Mouse (Mus musculus) lung, adult 2 months (tissue): Measurements from ENCODE around the gene 4930430F08Rik. TPM values are rescaled to one million over a fixed set of nuclear protein-coding genes. Genes with fewer than 3 reads are reported as not detected.

Source experiments
- DNase-seq: peaks from one replicate; pipeline ENCODE4 v3.0.0; 2022
- H3K4me1 ChIP-seq: fragments of 200-500 bp; 2 replicates; pipeline ENCODE4 v1.6.1; 2011; ENCODE audit warnings: low read length; ENCODE audit not compliant: control insufficient read depth, insufficient read depth
- H3K4me3 ChIP-seq: fragments of 200-500 bp; replicated peaks from 2 replicates; pipeline ENCODE3; 2011; ENCODE audit warnings: low read depth, mild to moderate bottlenecking, control low read depth, low read length; ENCODE audit errors: extremely low read depth
- CTCF ChIP-seq: fragments of 200-500 bp; IDR thresholded peaks from 2 replicates; pipeline ENCODE4 v1.5.1; 2011; ENCODE audit warnings: mild to moderate bottlenecking, low read length, control low read depth; ENCODE audit not compliant: insufficient read depth
- POLR2A ChIP-seq: fragments of 200-500 bp; IDR thresholded peaks from 2 replicates; pipeline ENCODE4 v1.6.1; 2011; ENCODE audit warnings: low read depth, mild to moderate bottlenecking, control low read depth, low read length, borderline replicate concordance; ENCODE audit errors: extremely low read depth
- WGBS: fragments of 180-500 bp; shearing (Covaris S2); methylation state at CpG from one replicate; pipeline ENCODE4 v1.1.7; 2018; 5-methylcytosine and 5-hydroxymethylcytosine counted together
- polyA plus RNA-seq: library from polyadenylated mRNA; depleted of rRNA; stranded (reverse); fragments of >200 nt; gene quantifications from 2 replicates; pipeline ENCODE4 v1.2.3, GENCODE M21; 2012; rRNA removed

The 4930430F08Rik gene
- 7.9 and 9.4 TPM in 2 replicates for polyA plus RNA-seq

- Histone ChIP-seq H3K4me3 (no peak within 1 kb of the TSS), H3K4me1 (peaks cover 3% of the 10 kb centered on the region; the same call in 1 of the 2 replicates)
- no peak for TF ChIP-seq CTCF
- no peak for TF ChIP-seq POLR2A
- whole genome bisulfite sequencing, result 68% methylated on average over 1 of the region's 1 CpGs
- no peak for DNase-seq
Observed at GRCm38 (mm10) chr10:100590323-100590722, at the start of gene 4930430F08Rik, which contains the start of gene 1700017N19Rik. Gene 4930430F08Rik, minus strand, starts transcription at chr10:100590423. Gene 1700017N19Rik, plus strand, starts transcription at chr10:100590484.

- no peak overlapping the region for H3K4me3 ChIP-seq
- WGBS, result 29% methylated on average over 20 of the region's 20 CpGs
- peak; percentile 4 for DNase-seq
- TF ChIP-seq CTCF, result peak; percentile 74
- TF ChIP-seq POLR2A, result no peak
- no peaks in the 10 kb centered on the region; the same call in 1 of the 2 replicates for H3K4me1 ChIP-seq
Observed at GRCm38 (mm10) chr10:100629762-100630438, 39.7 kb upstream of the 4930430F08Rik start.

GRCm38 (mm10) chr10:100622494-100622893, 32.3 kb upstream of the 4930430F08Rik start:
- Histone ChIP-seq H3K4me3 (no peak overlapping the region), H3K4me1 (no peaks in the 10 kb centered on the region)
- no peak for DNase-seq
- 64% methylated on average over 3 of the region's 3 CpGs for WGBS
- TF ChIP-seq POLR2A (no peak), CTCF (no peak)

- H3K4me1 ChIP-seq, result no peaks in the 10 kb centered on the region
- DNase-seq, result no peak
- no peak for TF ChIP-seq POLR2A
- TF ChIP-seq CTCF, result no peak
- 88% methylated on average over 12 of the region's 12 CpGs for WGBS
- no peak overlapping the region for H3K4me3 ChIP-seq
Observed at GRCm38 (mm10) chr10:100620040-100620439, 29.8 kb upstream of the 4930430F08Rik start.

GRCm38 (mm10) chr10:100619474-100619873, 29.3 kb upstream of the 4930430F08Rik start:
- no peaks in the 10 kb centered on the region for H3K4me1 ChIP-seq
- TF ChIP-seq CTCF (no peak), POLR2A (no peak)
- H3K4me3 ChIP-seq, result no peak overlapping the region
- 75% methylated on average over 7 of the region's 7 CpGs for WGBS
- no peak for DNase-seq

- no peak overlapping the region for H3K4me3 ChIP-seq
- no peak for DNase-seq
- no peaks in the 10 kb centered on the region for H3K4me1 ChIP-seq
- no peak for TF ChIP-seq POLR2A
- no peak for TF ChIP-seq CTCF
- 75% methylated on average over 6 of the region's 6 CpGs for WGBS
Observed at GRCm38 (mm10) chr10:100617233-100617903, 27.1 kb upstream of the 4930430F08Rik start.

- DNase-seq, result no peak
- no peak for TF ChIP-seq POLR2A
- no peak for TF ChIP-seq CTCF
- WGBS, result 45% methylated on average over 2 of the region's 2 CpGs
- Histone ChIP-seq H3K4me3 (no peak overlapping the region), H3K4me1 (no peaks in the 10 kb centered on the region)
Observed at GRCm38 (mm10) chr10:100604254-100604653, 14.0 kb upstream of the 4930430F08Rik start.

- no peak for TF ChIP-seq POLR2A
- no peak for TF ChIP-seq CTCF
- DNase-seq, result no peak
- H3K4me3 ChIP-seq, result no peak overlapping the region
- H3K4me1 ChIP-seq, result no peaks in the 10 kb centered on the region
- WGBS, result 86% methylated on average over 9 of the region's 9 CpGs
Observed at GRCm38 (mm10) chr10:100603511-100603910, 13.3 kb upstream of the 4930430F08Rik start.

- Histone ChIP-seq H3K4me1 (no peaks in the 10 kb centered on the region), H3K4me3 (no peak overlapping the region)
- no peak for DNase-seq
- WGBS, result 75% methylated on average over 3 of the region's 3 CpGs
- TF ChIP-seq POLR2A, result no peak
- TF ChIP-seq CTCF, result no peak
Observed at GRCm38 (mm10) chr10:100598339-100598738, 8.1 kb upstream of the 4930430F08Rik start.

GRCm38 (mm10) chr10:100588932-100589388, 1.3 kb downstream of the 4930430F08Rik start:
- 1% methylated on average over 31 of the region's 31 CpGs for WGBS
- Histone ChIP-seq H3K4me3 (peak overlapping the region; percentile 88), H3K4me1 (peaks cover 3% of the 10 kb centered on the region; the same call in 1 of the 2 replicates)
- no peak for TF ChIP-seq CTCF
- peak; percentile 86 for DNase-seq

- DNase-seq, result no peak
- peak overlapping the region; percentile 88 for H3K4me3 ChIP-seq
- TF ChIP-seq POLR2A (no peak), CTCF (no peak)
- peaks cover 3% of the 10 kb centered on the region; the same call in 1 of the 2 replicates for H3K4me1 ChIP-seq
- 33% methylated on average over 7 of the region's 7 CpGs for WGBS
Observed at GRCm38 (mm10) chr10:100588524-100588923, 1.7 kb downstream of the 4930430F08Rik start.
